Mouse (Mus musculus) left cerebral cortex, adult 9 months (tissue): ENCODE data around the gene Ddx23.

Source experiments
- DNase-seq, 2 experiments: peaks; one replicate each; pipeline ENCODE4 v3.0.0; 2022; ENCODE audit warnings: low spot score in 2 of 2

Ddx23 gene

GRCm38 (mm10) chr15:98608058-98608783 lies 54.5 kb downstream of the Ddx23 start:
- no peak for DNase-seq

GRCm38 (mm10) chr15:98607557-98607956 lies 55.1 kb downstream of the Ddx23 start:
- no peak for DNase-seq

DNA sequence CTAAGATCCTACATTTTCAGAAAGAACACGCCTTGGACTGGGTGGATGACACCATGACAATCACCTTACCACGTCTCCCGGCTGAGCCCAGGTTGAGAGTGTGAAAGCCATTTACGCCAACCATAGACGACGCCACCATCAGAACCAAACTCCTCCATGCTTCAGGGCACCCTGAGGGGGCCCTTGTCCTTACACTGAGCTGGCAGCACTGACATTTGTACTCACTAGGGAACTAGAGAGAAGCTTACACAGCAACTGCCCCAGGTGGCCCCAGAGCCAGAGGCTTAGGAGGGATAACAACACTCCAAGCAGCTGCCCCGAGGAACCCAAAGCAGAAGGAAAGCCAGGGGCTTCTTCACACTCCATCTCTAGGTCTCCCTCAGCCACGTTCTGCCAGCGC lies 56.0 kb downstream of the Ddx23 start:
- DNase-seq: no peak

GRCm38 (mm10) chr15:98606051-98606536 lies 56.6 kb downstream of the Ddx23 start:
- DNase-seq: no peak

- no peak for DNase-seq
These were observed 58.6 kb downstream of the Ddx23 start for GRCm38 (mm10) chr15:98604041-98604575.

DNA sequence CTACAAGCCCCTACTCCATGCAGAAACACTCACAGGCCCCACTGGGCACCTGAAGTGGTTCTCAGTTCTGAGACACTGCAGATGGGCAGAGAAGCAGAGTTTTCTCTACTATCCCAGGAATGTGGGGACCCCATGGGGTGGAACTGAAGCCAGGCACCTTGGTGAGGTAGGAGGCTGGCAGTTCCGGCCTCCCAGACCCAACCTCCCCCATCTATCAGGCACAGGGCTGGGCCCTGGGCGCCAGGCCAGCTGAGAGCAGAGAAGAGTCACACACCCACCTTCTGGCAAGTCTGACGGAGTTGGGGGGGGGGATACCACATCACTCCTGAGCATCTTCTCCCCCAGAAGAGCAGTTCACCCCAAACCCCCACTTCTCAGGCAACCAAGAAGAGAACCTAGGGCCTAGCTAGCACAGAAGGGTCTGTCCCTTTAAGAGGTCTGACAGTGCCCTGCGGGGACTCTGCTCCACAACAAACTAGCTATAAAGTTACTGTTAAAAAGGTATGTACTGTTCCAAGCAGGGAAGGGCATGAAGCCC lies 59.7 kb downstream of the Ddx23 start:
- DNase-seq: no peak

GRCm38 (mm10) chr15:98602191-98602881 lies 60.4 kb downstream of the Ddx23 start:
- DNase-seq: no peak

- no peak for DNase-seq
These were observed 60.9 kb downstream of the Ddx23 start for GRCm38 (mm10) chr15:98601832-98602190.

DNA sequence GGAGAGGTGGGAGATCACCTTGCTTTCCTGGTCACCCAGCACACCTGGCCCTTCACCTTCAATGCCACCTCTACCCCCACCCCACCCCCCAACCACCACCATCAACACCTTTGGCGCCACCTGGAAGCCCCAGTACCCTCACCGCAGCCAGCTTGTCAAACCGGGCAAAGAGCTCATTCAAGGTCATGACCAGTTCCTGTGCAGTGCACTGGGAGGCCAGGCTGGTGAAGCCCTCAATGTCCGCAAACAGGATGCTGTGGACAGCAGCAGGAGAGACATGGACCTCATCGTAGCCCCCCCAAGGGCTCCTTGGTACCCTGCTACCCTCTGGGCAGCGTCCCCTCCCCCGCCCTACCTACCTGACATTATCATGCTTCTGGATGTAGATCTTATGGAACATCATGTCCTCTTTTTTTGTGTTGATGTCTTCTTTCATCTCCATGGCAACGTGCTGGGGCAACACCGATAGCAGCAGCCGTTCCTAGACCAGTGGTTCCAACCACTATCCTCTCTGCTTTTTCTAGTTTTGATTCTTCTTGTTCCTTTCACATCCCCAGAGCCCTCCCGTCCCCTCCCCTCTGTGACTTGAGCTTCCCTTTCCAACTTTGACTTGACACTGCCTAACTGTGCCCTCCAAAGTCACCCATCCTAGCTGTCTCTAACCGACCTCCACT lies 62.5 kb downstream of the Ddx23 start:
- no peak for DNase-seq

DNA sequence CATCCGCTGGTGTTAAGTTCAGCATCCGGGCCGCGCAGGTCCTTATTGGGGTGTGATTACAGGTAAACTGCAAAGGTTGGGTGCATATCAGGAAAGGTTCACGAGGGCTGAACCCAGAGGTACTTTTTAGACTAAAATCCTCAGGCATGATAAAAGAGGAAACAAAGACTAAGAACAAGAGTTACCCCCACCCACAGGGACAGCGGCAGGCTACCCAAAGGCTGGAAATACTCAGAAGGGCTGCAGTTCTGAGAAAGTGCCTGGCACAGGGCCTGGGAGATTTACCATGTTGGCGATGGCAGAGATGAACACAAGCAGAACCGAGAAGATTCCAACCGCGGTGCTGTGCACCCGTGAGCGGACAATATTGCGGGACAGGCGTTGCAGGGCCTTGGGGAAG lies 66.1 kb downstream of the Ddx23 start:
- no peak for DNase-seq
